Mouse (Mus musculus): ENCODE results near the gene Cdkn1b. TPM values are rescaled to one million over a fixed set of nuclear protein-coding genes. Genes with fewer than 3 reads are reported as not detected.

The Cdkn1b gene
- total RNA-seq, 2 experiments from 2014 or later = 42.0 to 42.4 TPM

DNA sequence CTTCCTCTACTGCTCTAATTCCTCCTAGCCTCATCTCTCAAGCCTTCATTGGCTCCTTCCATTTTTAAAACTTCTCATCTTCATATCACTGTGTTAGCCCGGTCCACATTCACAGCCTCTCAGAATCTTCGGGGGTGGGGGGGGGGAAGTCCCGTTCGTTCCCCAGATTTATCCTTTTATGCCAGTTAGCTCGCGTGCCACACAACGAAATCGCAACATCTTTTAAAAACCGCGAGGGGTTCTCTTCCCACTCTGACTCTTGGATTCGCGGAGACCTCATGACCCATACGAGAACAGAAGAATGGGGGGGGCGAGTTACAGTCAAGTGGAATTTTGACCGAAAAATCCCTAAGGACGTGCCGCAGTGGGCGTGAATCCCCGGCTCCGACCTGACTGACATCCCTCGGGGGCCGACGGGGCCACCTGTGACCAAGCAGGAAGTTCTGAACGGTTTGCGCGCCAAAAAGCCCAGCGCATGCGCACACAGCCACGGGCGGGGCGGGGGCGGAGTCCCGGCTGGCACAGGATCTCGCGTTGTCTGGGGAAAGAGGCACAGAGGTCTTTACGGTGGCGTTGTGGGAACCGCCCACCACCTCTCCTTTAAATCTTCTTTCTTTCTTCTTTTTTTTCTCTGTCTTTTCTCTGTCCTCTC is 22.6 kb upstream of the Cdkn1b start:
- intact Hi-C loops (cut with DNase I; ENCODE audit: low total_unique reads) = no loop called here
- DNase-seq = peak; percentile 93

DNA sequence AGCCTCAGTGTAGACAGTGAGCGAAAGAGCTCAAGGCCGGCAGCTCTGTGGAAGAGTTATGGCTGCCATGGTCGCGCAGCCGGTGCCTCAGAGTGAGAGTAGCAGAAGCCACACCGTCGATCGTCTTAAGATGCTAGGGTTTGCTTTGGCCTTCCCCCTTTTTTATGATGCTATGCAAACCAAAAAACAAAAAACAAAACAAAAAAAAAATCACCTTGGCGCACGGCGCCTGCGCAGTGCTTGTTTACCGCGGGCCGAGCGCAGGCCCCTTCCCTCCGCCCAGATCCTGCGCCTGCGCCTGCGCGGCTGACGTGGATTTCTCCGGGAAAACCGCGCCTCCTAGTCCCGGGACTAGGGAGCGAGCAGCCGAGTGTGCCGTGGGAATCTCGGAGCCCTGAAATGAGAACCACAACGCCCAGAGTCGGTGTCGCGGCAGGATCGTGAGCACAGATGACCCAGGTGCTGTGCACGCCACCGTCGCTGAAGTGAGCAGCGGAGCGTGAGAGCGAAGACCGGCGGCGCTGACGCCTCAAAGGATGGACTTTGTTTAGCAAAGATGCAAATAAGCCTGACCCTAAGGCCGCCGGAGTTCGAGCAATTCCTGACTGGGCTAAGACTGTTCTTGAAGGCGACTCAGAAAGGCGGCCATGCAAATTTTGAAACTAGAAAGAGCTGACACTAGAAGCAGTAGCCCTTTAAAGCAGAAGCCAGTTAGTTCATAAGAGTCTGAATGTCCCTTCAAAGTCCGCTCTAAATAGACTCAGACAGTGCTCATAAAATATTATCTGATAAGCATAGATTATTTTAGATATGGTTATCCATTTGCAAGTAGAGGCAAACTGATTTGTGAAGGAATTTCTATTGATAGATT is 21.9 kb upstream of the Cdkn1b start, which contains the start of gene Gpr19:
TSS of gene Gpr19 (minus strand) at position 484 of the 871 bp plus-strand sequence.
- peak; percentile 93 for DNase-seq
- intact Hi-C loops (cut with DNase I; ENCODE audit: low total_unique reads) = no loop called here

DNA sequence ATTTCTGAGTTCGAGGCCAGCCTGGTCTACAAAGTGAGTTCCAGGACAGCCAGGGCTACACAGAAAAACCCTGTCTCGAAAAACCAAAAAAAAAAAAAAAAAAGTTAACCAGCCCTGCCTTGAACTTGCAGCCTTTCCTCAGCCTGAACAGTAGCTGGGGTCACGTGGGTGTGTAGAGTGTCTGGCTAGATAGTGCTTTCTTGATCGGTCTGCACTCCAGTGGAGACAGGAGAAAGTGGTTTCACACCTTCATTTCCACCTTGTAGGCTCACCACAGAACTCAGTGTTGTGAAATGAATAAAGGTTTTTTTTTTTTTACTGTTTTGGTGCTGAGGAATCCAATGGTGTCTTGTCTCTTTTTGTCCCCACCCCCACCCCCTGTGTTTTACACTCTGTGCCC is 16.8 kb upstream of the Cdkn1b start:
- intact Hi-C loops (cut with DNase I; ENCODE audit: low total_unique reads) = no loop called here
- no peak for DNase-seq

DNA sequence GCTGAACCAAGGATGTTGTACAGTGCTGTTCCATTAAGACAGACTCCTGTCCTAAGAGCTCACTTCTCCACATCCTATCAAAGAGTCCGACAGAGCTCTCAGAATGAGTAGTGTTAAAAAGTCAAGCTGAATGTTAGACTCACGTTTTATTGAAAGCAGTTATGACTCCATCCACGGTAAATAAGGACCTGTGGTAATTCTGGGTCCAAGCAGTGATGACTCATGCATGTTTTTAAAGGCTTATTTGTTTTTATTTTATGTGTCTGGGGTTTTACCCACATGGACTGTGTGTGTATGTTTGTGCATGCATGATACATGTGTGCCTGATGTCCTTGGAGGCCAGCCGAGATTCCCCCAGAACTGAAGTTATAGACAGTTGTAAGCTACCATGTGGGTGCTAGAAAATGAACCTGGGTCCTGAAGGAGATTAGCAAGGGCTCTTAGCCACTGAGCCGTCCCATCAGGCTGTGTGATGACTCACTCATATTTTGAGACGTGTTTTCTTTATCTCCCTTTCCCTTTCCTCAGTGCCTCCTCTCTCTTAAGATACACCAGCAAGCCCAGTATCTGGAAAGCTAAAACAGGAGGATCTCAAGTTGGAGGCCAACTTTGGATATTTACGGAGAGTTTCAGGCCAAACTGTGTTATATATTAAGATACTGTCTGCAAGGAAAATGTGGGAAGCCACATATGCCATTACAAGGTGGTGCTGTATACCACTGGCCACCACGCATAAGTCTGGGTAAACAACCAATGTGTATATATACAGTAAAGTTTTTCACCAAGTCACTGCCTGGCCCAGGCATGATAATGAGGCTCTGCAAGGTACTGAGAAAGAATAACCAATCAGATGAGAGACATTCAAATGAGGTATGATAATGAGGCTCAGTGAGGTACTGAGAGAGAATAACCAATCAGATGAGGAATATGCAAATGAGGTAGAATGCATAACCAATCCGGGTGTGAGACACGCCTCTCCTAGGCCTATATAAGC is 16.0 kb upstream of the Cdkn1b start:
- no peak for DNase-seq
- intact Hi-C loops (cut with DNase I; ENCODE audit: low total_unique reads) = no loop called here

DNA sequence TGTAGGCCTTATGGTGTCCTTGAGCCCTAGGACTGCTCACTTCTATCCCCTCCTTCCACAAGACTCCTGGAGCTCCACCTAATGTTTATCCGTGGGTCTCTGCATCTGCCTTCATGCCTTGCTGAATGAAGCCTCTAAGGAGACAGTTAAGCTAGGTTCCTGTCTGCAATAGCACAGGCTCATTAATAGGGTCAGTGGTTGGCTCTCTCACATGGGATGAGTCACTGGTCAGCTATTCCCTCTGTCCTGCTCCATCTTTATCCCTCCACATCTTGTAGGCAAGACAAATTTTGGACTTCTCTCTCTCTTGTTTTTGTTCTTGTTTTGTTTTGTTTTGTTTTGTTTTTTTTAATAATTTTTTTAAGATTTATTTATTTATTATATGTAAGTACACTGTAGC is 14.4 kb upstream of the Cdkn1b start:
- intact Hi-C loops (cut with DNase I; ENCODE audit: low total_unique reads) = no loop called here
- DNase-seq = no peak

DNA sequence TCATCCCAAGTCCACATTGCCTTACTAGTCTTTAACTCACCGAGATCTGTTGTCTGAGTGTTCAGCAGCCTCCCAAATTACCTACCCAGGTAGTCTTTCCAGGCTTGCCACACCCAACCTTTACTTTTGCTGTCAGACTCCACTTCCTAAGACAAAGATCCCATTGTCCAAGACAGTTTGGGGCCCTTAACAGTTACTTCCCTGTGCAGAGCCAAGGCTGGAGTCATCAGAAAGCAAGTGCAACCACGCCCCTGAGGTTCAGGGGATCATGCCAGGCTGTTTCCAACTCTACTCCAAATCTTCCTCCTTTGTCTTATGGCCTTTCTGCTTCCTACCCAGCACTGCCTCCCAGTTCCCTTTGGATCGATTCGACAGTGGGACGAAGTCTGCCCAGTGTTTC is 5.7 kb upstream of the Cdkn1b start:
- DNase-seq = no peak
- intact Hi-C loops (cut with DNase I; ENCODE audit: low total_unique reads) = no loop called here

DNA sequence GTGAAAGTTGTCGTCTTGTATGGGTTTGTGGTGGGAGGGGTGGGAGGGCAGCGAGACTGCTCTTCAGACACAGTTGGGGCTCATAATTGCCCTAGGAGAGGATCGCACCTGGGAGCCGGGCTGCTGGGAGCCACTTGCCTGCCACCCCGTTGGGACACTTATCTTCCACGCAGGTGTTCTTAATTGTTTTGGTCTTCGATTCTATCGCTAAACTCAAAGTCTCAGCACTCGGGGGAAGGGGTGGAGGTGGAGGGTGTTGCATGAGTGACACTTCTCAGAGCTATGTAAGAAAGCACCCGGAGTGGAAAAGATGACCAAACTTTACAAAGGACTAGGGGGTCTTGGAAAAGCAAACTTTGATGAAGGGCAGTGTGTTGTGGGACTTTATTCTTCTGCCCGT is 3.6 kb upstream of the Cdkn1b start:
- no peak for DNase-seq
- intact Hi-C loops (cut with DNase I; ENCODE audit: low total_unique reads) = no loop called here

DNA sequence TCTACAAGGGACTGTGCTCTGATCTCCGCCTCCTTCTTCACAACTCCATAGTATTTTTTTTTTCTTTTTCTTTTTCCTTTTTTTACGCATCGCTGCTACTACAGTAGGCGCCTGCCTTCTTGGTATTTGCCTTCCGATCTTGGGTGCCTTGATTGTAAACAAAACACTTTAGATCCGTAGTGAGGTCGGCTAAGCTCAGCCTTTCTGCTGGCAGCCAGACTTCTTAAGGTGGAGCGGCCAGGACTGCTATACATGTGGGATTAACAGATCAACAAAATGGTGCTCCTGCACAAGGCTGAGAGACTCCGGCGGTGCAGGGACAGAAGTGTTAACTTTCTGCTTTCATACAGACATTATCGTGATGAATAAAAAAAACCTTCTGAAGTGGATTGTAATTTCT is 3.1 kb upstream of the Cdkn1b start:
- intact Hi-C loops (cut with DNase I; ENCODE audit: low total_unique reads) = no loop called here
- DNase-seq = peak; percentile 63

DNA sequence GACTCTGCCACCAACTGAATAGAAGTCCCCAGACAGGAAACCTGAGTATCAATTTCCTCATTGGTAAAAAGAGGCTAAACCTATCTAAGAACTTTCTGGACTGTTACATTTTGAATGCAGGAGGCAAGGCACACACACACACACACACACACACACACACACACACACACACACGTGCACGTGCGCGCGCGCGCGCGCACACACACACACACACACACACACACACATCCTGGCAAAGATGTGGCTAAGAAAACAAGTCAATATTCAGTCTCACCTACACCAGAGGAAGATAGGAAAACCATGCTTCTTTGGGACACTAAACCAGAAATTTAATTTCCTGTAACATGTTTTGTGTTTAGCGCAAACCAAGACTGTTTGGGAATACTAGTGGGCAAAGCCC is 1.4 kb upstream of the Cdkn1b start:
- intact Hi-C loops (cut with DNase I; ENCODE audit: low total_unique reads) = no loop called here
- no peak for DNase-seq

DNA sequence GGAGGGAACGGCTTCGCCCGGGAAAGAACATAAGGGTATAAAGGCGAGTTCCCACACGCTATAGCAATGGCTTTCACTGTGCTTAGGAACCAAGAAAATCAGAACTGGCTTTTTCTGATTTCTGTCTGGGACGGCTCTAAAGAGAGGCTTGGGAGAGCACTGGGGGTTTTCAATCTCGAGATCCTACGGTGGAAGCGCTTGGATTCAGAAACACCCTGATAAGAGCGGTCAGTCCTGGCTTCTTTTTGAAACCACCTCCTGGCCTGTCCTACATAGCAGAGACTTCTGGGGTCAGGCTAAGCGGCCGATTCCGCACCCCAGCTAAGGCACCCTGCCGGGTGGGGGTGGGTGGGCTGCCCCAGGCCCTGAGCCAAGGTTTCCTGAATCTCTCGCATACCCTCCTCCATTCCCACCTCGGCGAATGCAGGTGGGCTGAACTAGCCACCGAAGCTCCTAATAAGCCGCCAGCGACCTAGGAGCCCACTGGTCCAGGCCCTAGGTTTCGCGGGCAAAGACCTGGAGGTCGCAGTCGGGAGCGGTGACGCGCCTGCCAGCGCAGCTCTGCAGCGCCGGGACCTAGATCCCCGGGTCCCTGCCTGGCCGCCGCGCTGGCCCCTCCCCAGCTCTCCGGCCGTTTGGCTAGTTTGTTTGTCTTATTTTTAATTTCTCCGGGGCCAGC is 551 bp upstream of the Cdkn1b start:
- intact Hi-C loops (cut with DNase I; ENCODE audit: low total_unique reads) = no loop called here
- DNase-seq = no peak

DNA sequence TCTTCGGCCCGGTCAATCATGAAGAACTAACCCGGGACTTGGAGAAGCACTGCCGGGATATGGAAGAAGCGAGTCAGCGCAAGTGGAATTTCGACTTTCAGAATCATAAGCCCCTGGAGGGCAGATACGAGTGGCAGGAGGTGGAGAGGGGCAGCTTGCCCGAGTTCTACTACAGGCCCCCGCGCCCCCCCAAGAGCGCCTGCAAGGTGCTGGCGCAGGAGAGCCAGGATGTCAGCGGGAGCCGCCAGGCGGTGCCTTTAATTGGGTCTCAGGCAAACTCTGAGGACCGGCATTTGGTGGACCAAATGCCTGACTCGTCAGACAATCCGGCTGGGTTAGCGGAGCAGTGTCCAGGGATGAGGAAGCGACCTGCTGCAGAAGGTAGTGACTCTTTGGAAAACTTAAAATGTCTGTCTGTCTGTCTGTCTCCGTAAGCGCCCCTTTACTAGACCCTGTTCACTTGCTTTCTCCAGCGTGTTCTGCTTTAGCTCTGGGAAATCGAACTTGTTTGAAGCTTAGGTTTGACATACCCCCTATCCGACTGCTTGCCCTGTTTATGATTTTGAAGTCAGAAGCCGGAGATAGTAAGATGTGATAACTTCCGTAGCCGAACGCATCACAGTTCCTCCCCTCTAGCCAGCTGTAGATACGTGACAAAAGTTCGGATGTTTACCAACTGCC is 953 bp downstream of the Cdkn1b start:
- intact Hi-C loops (cut with DNase I; ENCODE audit: low total_unique reads) = no loop called here

DNA sequence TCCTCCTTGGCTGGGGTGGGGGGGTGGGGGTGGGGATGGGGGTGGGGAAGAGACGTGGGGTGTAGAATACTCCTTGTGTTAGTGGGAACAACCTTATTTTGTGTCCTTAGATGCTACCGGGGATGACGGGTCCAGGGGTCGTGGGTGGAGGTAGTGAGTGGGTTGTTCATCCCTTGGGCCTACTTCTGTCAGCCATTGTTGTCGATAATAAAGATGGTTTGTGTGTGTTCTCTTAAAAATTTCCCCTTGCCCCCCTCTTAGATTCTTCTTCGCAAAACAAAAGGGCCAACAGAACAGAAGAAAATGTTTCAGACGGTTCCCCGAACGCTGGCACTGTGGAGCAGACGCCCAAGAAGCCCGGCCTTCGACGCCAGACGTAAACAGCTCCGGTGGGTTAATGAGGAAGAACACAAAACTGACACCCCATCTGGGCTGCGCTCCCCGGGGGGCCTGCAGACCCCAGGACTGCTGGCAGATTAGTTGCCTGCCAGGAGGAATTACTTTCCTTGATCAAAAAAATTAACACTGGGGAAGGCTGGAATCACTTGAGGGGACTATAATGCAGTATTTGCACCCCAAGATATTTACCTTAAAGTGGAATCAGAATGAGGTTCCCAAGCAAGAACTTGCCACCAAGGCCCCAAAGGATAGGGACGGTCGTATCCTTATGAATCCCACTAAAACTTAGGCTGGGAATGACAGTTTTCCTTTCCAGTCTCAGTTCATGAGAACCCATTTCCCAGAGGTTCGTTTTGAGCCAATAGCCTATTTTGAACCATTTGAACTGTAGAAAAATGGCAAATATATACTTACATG is 1.7 kb downstream of the Cdkn1b start:
- intact Hi-C loops (cut with DNase I; ENCODE audit: low total_unique reads) = no loop called here
- no peak for DNase-seq

More for the DNA sequence above, 953 bp downstream of the Cdkn1b start:
- DNase-seq = peak; percentile 51

DNA sequence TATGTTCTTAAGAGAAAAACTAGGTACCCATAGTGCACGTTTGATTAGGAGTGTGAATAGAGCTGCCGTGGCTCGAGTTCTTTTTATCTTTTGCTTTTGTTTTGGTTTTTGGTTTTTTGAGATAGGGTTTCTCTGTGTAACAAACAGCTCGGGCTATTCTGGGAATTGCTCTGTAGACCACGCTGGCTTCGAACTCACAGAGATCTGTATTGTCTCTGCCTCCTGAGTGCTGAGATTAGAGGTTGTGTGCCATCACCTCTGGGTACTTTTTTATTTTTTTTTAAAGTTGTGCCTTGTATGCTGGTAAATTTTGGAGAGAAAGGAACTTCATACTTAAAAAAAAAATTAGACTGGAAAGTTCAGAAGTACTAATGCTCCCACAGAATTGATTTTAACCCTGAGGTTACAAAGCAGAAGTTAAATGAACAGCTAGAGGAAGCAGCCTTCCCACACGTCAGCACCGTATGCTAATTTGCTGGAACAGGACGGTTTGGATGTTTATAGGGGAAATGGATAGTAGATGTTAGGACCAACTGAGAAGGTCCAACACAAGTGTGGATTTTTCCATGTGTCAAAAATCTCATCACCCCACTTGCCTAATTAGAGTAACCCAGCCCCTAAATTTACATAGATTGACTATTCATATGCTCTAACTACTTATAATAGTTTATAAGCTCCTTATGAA is 2.5 kb downstream of the Cdkn1b start:
- DNase-seq = no peak
- intact Hi-C loops (cut with DNase I; ENCODE audit: low total_unique reads) = no loop called here

DNA sequence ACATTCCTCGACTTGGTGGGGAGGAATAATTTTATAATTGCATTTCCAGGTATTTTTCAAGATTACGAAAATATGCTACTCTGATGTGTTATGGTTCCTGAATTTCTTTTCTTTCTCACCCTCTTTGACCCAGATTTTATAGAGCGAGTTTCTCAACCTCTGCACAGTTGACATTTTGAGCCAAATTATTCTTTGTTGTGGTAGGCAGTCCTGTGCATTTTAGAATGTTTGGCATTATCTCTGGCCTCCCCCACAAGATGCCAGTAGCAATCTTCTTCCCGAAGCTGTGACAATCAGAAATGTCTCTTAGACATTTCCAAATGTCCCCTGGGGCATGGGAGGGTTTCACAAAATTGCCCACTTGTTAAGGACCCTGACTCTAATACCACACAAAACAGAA is 3.5 kb downstream of the Cdkn1b start:
- no peak for DNase-seq
- intact Hi-C loops (cut with DNase I; ENCODE audit: low total_unique reads) = no loop called here

DNA sequence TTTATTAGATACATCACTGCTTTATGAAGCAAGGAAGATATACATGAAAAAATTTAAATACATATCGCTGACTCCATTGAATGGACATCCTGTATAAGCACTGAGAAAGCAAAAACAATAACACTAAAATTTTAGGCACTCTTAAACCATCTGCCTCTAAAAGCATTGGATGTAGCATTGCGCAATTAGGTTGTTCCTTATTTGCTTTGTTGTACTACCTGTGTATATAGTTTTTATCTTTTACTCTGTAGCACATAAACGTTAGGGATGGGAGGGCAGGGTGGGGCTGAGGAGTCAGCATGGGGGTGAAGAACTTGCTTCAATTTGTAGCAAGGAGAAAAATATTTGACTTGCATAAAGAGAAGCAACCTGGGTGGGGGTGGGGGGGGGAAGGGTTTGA is 4.1 kb downstream of the Cdkn1b start:
- DNase-seq = no peak
- intact Hi-C loops (cut with DNase I; ENCODE audit: low total_unique reads) = no loop called here

DNA sequence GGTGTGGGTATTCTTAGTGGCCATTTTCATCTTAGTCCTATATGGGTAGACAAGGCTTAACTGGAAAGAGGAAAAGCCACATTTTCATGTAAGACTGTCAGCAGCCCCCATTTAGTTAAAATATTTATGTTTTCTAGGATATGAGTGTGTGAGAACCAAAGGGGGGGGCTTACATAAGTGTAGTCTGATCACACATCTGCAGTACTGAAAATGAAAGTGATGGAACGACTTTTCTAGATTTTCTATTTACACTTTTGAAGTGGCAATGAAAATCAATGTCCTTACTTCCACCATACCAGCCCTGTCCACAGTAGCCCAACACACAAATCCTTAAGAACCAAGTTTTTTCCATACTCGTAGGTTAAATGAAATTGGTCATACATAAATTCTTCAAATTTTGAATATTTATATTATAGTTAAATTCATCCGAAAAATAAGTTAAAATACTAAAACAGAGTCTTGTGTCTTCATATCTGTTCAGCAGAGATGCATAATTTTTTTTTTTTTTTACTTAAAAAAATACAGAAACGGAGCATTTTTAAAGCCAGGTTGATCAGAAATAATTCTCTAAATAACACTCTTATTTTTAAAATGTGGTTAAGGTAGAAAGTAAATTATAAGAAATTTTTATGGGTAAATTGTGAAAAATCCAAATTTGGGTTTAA is 5.6 kb downstream of the Cdkn1b start:
- DNase-seq = no peak
- intact Hi-C loops (cut with DNase I; ENCODE audit: low total_unique reads) = no loop called here

DNA sequence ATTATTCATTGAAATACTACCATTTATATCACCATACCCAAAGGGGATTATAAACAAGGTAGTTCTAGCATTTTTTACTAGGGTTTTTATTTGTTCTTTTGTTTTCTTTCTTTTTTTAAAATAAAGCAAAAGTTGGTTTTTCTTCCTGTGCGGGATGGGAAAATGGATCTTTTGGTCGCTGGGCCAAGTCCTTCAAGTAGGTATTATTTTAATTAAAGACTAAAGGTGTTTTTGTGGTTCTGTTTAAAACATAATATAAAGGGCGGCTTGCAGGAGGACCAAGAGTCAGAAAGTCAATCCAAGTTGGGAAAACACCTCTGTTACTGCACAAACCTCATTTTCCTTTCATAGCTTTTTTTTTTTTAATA is 6.1 kb downstream of the Cdkn1b start:
- no peak for DNase-seq
- intact Hi-C loops (cut with DNase I; ENCODE audit: low total_unique reads) = no loop called here
